Mouse (Mus musculus) brain, embryonic 14.5 days (tissue): ENCODE measurements around the gene Abca2.

ENCODE experiments used
- CTCF ChIP-seq: fragments of 200-500 bp; IDR thresholded peaks from 2 replicates; pipeline ENCODE4 v1.5.1; 2012; ENCODE audit warnings: inconsistent platforms, mild to moderate bottlenecking, moderate library complexity, borderline replicate concordance; ENCODE audit not compliant: insufficient read depth, insufficient read length; ENCODE audit errors: extremely low read depth
- POLR2A ChIP-seq: fragments of 200-500 bp; IDR thresholded peaks from 2 replicates; pipeline ENCODE4 v1.6.1; 2012; ENCODE audit warnings: mild to moderate bottlenecking, inconsistent platforms, borderline replicate concordance; ENCODE audit not compliant: poor library complexity, insufficient read depth, insufficient read length, severe bottlenecking; ENCODE audit errors: extremely low read depth

- TF ChIP-seq CTCF (no peak), POLR2A (no peak)
These were observed 24.4 kb downstream of the Abca2 start for GRCm38 (mm10) chr2:25452951-25453350.
